Mouse (Mus musculus): ENCODE data around the gene Tgfbr2. TPM values are rescaled to one million over a fixed set of nuclear protein-coding genes. Genes with fewer than 3 reads are reported as not detected.

The Tgfbr2 gene
- polyA plus RNA-seq, 1 experiment from 2014 or later: 12.4 TPM

GRCm38 (mm10) chr9:116091921-116092320, 83.2 kb downstream of the Tgfbr2 start:
- Histone ChIP-seq H3K36me3 (ENCODE audit: control insufficient read depth, insufficient read depth, low read length) (no peaks in the 10 kb centered on the region; the same call in 1 of the 2 replicates), H3K4me1 (ENCODE audit: control insufficient read depth, insufficient read depth, low read length) (peaks cover 9% of the 10 kb centered on the region), H3K27me3 (ENCODE audit: control insufficient read depth, insufficient read depth, low read length) (no peaks in the 10 kb centered on the region), H3K9me3 (replicated peaks; ENCODE audit: control insufficient read depth, low read length) (no peaks in the 10 kb centered on the region), H3K27ac (ENCODE audit: low read depth, low read length) (no peak overlapping the region), H3K9ac (ENCODE audit: low read depth, low read length) (no peak overlapping the region), H3K4me3 (ENCODE audit: low read depth, low read length) (no peak overlapping the region), H3K4me2 (no peak overlapping the region)
- ATAC-seq (replicated peaks; ENCODE audit: insufficient number of reproducible peaks, low FRiP score, low TSS enrichment): no peak; the same call in 1 of the 2 replicates
- 54% methylated on average over 5 of the region's 5 CpGs for WGBS (ENCODE audit: insufficient replicate concordance)

- Histone ChIP-seq H3K9me3 (replicated peaks; ENCODE audit: control insufficient read depth, low read length) (no peaks in the 10 kb centered on the region), H3K4me1 (ENCODE audit: control insufficient read depth, insufficient read depth, low read length) (peaks cover 9% of the 10 kb centered on the region), H3K27ac (ENCODE audit: low read depth, low read length) (no peak overlapping the region), H3K36me3 (ENCODE audit: control insufficient read depth, insufficient read depth, low read length) (no peaks in the 10 kb centered on the region; the same call in 1 of the 2 replicates), H3K4me3 (ENCODE audit: low read depth, low read length) (no peak overlapping the region), H3K4me2 (no peak overlapping the region), H3K27me3 (ENCODE audit: control insufficient read depth, insufficient read depth, low read length) (no peaks in the 10 kb centered on the region), H3K9ac (ENCODE audit: low read depth, low read length) (no peak overlapping the region)
- ATAC-seq (replicated peaks; ENCODE audit: insufficient number of reproducible peaks, low FRiP score, low TSS enrichment): no peak
- WGBS (ENCODE audit: insufficient replicate concordance): 76% methylated on average over 7 of the region's 7 CpGs
Measured at GRCm38 (mm10) chr9:116091101-116091841, 83.9 kb downstream of the Tgfbr2 start.

GRCm38 (mm10) chr9:116090296-116090695, 84.9 kb downstream of the Tgfbr2 start:
- Histone ChIP-seq H3K27me3 (ENCODE audit: control insufficient read depth, insufficient read depth, low read length) (no peaks in the 10 kb centered on the region), H3K4me2 (no peak overlapping the region), H3K4me1 (ENCODE audit: control insufficient read depth, insufficient read depth, low read length) (peaks cover 9% of the 10 kb centered on the region), H3K9me3 (replicated peaks; ENCODE audit: control insufficient read depth, low read length) (no peaks in the 10 kb centered on the region), H3K9ac (ENCODE audit: low read depth, low read length) (no peak overlapping the region), H3K36me3 (ENCODE audit: control insufficient read depth, insufficient read depth, low read length) (no peaks in the 10 kb centered on the region; the same call in 1 of the 2 replicates), H3K4me3 (ENCODE audit: low read depth, low read length) (no peak overlapping the region), H3K27ac (ENCODE audit: low read depth, low read length) (no peak overlapping the region)
- no peak for ATAC-seq (replicated peaks; ENCODE audit: insufficient number of reproducible peaks, low FRiP score, low TSS enrichment)
- WGBS (ENCODE audit: insufficient replicate concordance): 86% methylated on average over 9 of the region's 9 CpGs

GRCm38 (mm10) chr9:116088912-116089311, 86.2 kb downstream of the Tgfbr2 start:
- Histone ChIP-seq H3K27ac (ENCODE audit: low read depth, low read length) (no peak overlapping the region), H3K36me3 (ENCODE audit: control insufficient read depth, insufficient read depth, low read length) (no peaks in the 10 kb centered on the region; the same call in 1 of the 2 replicates), H3K4me3 (ENCODE audit: low read depth, low read length) (no peak overlapping the region), H3K9me3 (replicated peaks; ENCODE audit: control insufficient read depth, low read length) (no peaks in the 10 kb centered on the region), H3K4me1 (ENCODE audit: control insufficient read depth, insufficient read depth, low read length) (peaks cover 9% of the 10 kb centered on the region), H3K4me2 (no peak overlapping the region), H3K27me3 (ENCODE audit: control insufficient read depth, insufficient read depth, low read length) (no peaks in the 10 kb centered on the region), H3K9ac (ENCODE audit: low read depth, low read length) (no peak overlapping the region)
- ATAC-seq (replicated peaks; ENCODE audit: insufficient number of reproducible peaks, low FRiP score, low TSS enrichment): no peak
- WGBS (ENCODE audit: insufficient replicate concordance): 87% methylated on average over 9 of the region's 9 CpGs

- H3K27ac ChIP-seq (ENCODE audit: low read depth, low read length): no peak overlapping the region
- H3K9ac ChIP-seq (ENCODE audit: low read depth, low read length): no peak overlapping the region
- no peaks in the 10 kb centered on the region; the same call in 1 of the 2 replicates for H3K36me3 ChIP-seq (ENCODE audit: control insufficient read depth, insufficient read depth, low read length)
- H3K27me3 ChIP-seq (ENCODE audit: control insufficient read depth, insufficient read depth, low read length): no peaks in the 10 kb centered on the region
- no peak overlapping the region for H3K4me2 ChIP-seq
- no peak for ATAC-seq (replicated peaks; ENCODE audit: insufficient number of reproducible peaks, low FRiP score, low TSS enrichment)
- 30% methylated on average over 5 of the region's 5 CpGs for WGBS (ENCODE audit: insufficient replicate concordance)
- no peak overlapping the region for H3K4me3 ChIP-seq (ENCODE audit: low read depth, low read length)
- H3K4me1 ChIP-seq (ENCODE audit: control insufficient read depth, insufficient read depth, low read length): peaks cover 7% of the 10 kb centered on the region
- no peaks in the 10 kb centered on the region for H3K9me3 ChIP-seq (replicated peaks; ENCODE audit: control insufficient read depth, low read length)
Measured at GRCm38 (mm10) chr9:116087880-116088279, 87.3 kb downstream of the Tgfbr2 start.

- H3K9ac ChIP-seq (ENCODE audit: low read depth, low read length): no peak overlapping the region
- ATAC-seq (replicated peaks; ENCODE audit: insufficient number of reproducible peaks, low FRiP score, low TSS enrichment): no peak
- H3K36me3 ChIP-seq (ENCODE audit: control insufficient read depth, insufficient read depth, low read length): no peaks in the 10 kb centered on the region; the same call in 1 of the 2 replicates
- WGBS (ENCODE audit: insufficient replicate concordance): 80% methylated on average over 5 of the region's 5 CpGs
- no peaks in the 10 kb centered on the region for H3K9me3 ChIP-seq (replicated peaks; ENCODE audit: control insufficient read depth, low read length)
- no peak overlapping the region for H3K4me2 ChIP-seq
- no peak overlapping the region for H3K27ac ChIP-seq (ENCODE audit: low read depth, low read length)
- H3K4me3 ChIP-seq (ENCODE audit: low read depth, low read length): no peak overlapping the region
- H3K27me3 ChIP-seq (ENCODE audit: control insufficient read depth, insufficient read depth, low read length): no peaks in the 10 kb centered on the region
- H3K4me1 ChIP-seq (ENCODE audit: control insufficient read depth, insufficient read depth, low read length): peaks cover 1% of the 10 kb centered on the region
Measured at GRCm38 (mm10) chr9:116087263-116087662, 87.9 kb downstream of the Tgfbr2 start.

- no peaks in the 10 kb centered on the region for H3K4me1 ChIP-seq (ENCODE audit: control insufficient read depth, insufficient read depth, low read length)
- no peaks in the 10 kb centered on the region for H3K9me3 ChIP-seq (replicated peaks; ENCODE audit: control insufficient read depth, low read length)
- no peak overlapping the region for H3K27ac ChIP-seq (ENCODE audit: low read depth, low read length)
- ATAC-seq (replicated peaks; ENCODE audit: insufficient number of reproducible peaks, low FRiP score, low TSS enrichment): no peak
- H3K4me2 ChIP-seq: no peak overlapping the region
- H3K27me3 ChIP-seq (ENCODE audit: control insufficient read depth, insufficient read depth, low read length): no peaks in the 10 kb centered on the region
- H3K4me3 ChIP-seq (ENCODE audit: low read depth, low read length): no peak overlapping the region
- no peak overlapping the region for H3K9ac ChIP-seq (ENCODE audit: low read depth, low read length)
- no peaks in the 10 kb centered on the region; the same call in 1 of the 2 replicates for H3K36me3 ChIP-seq (ENCODE audit: control insufficient read depth, insufficient read depth, low read length)
- WGBS (ENCODE audit: insufficient replicate concordance): 75% methylated on average over 6 of the region's 6 CpGs
Measured at GRCm38 (mm10) chr9:116085999-116086398, 89.2 kb downstream of the Tgfbr2 start.

- H3K36me3 ChIP-seq (ENCODE audit: control insufficient read depth, insufficient read depth, low read length): no peaks in the 10 kb centered on the region; the same call in 1 of the 2 replicates
- no peak overlapping the region for H3K4me2 ChIP-seq
- 92% methylated on average over 12 of the region's 12 CpGs for WGBS (ENCODE audit: insufficient replicate concordance)
- no peak overlapping the region for H3K4me3 ChIP-seq (ENCODE audit: low read depth, low read length)
- H3K27ac ChIP-seq (ENCODE audit: low read depth, low read length): no peak overlapping the region
- no peaks in the 10 kb centered on the region for H3K9me3 ChIP-seq (replicated peaks; ENCODE audit: control insufficient read depth, low read length)
- no peaks in the 10 kb centered on the region for H3K4me1 ChIP-seq (ENCODE audit: control insufficient read depth, insufficient read depth, low read length)
- H3K27me3 ChIP-seq (ENCODE audit: control insufficient read depth, insufficient read depth, low read length): no peaks in the 10 kb centered on the region
- H3K9ac ChIP-seq (ENCODE audit: low read depth, low read length): no peak overlapping the region
- ATAC-seq (replicated peaks; ENCODE audit: insufficient number of reproducible peaks, low FRiP score, low TSS enrichment): no peak
Measured at GRCm38 (mm10) chr9:116084324-116084931, 90.7 kb downstream of the Tgfbr2 start.

Data from heart, embryonic 11.5 days (tissue).